Mouse (Mus musculus) cerebellum, adult 11 months (tissue): Measurements from ENCODE around the gene Slc12a4.
"Not testable (repeated sequence)": the region's sequence is repeated elsewhere in the genome, so short reads cannot be mapped to it uniquely, and the experiment has no call there.

Experiments used
- DNase-seq: peaks from one replicate; pipeline ENCODE4 v3.0.0; 2022

Slc12a4 gene

GRCm38 (mm10) chr8:105965905-105966341, at the start of gene Slc12a4:
Gene Slc12a4 (minus strand): TSS chr8:105966097.
- DNase-seq: no peak

GRCm38 (mm10) chr8:106012203-106012602, 46.3 kb upstream of the Slc12a4 start:
- not testable (repeated sequence) for DNase-seq

GRCm38 (mm10) chr8:106011643-106011986, 45.7 kb upstream of the Slc12a4 start, which contains the start of gene Ddx28:
Gene Ddx28 (minus strand): TSS chr8:106011882.
- no peak for DNase-seq

GRCm38 (mm10) chr8:106010748-106011642, 45.1 kb upstream of the Slc12a4 start:
- DNase-seq: peak; percentile 89

- not testable (repeated sequence) for DNase-seq
Observed at GRCm38 (mm10) chr8:106007891-106008290, 42.0 kb upstream of the Slc12a4 start.

- DNase-seq: no peak
Observed at GRCm38 (mm10) chr8:106007135-106007534, 41.2 kb upstream of the Slc12a4 start.

- no peak for DNase-seq
Observed at GRCm38 (mm10) chr8:106006413-106006812, 40.5 kb upstream of the Slc12a4 start.

GRCm38 (mm10) chr8:106005875-106006274, 40.0 kb upstream of the Slc12a4 start, which contains the start of gene Dpep2nb:
Gene Dpep2nb (minus strand): TSS chr8:106005975.
- DNase-seq: no peak

GRCm38 (mm10) chr8:106004538-106005207, 38.8 kb upstream of the Slc12a4 start:
- no peak for DNase-seq

GRCm38 (mm10) chr8:106001908-106002307, 36.0 kb upstream of the Slc12a4 start:
- peak; percentile 72 for DNase-seq

- no peak for DNase-seq
Observed at GRCm38 (mm10) chr8:105998971-105999370, 33.1 kb upstream of the Slc12a4 start.

- DNase-seq: no peak
Observed at GRCm38 (mm10) chr8:105996359-105996758, 30.5 kb upstream of the Slc12a4 start.

- DNase-seq: no peak
Observed at GRCm38 (mm10) chr8:105993226-105993625, 27.3 kb upstream of the Slc12a4 start.

- DNase-seq: no peak
Observed at GRCm38 (mm10) chr8:105992499-105992898, 26.6 kb upstream of the Slc12a4 start.

- DNase-seq: no peak
Observed at GRCm38 (mm10) chr8:105991546-105991945, 25.6 kb upstream of the Slc12a4 start.

- DNase-seq: peak; percentile 81
Observed at GRCm38 (mm10) chr8:105990856-105991387, 25.0 kb upstream of the Slc12a4 start, which contains the start of gene Dus2. Gene Dus2 (plus strand): TSS chr8:105991337.

GRCm38 (mm10) chr8:105988546-105988945, 22.6 kb upstream of the Slc12a4 start:
- no peak for DNase-seq

- DNase-seq: not testable (repeated sequence)
Observed at GRCm38 (mm10) chr8:105983406-105983805, 17.5 kb upstream of the Slc12a4 start.

- DNase-seq: no peak
Observed at GRCm38 (mm10) chr8:105981146-105981545, 15.2 kb upstream of the Slc12a4 start.

- DNase-seq: no peak
Observed at GRCm38 (mm10) chr8:105979325-105979724, 13.4 kb upstream of the Slc12a4 start, which contains the start of gene Dpep3. Gene Dpep3 (minus strand): TSS chr8:105979429.

- DNase-seq: no peak
Observed at GRCm38 (mm10) chr8:105975363-105975762, 9.5 kb upstream of the Slc12a4 start.

GRCm38 (mm10) chr8:105971019-105971720, 5.3 kb upstream of the Slc12a4 start:
- no peak for DNase-seq

- DNase-seq: no peak
Observed at GRCm38 (mm10) chr8:105969367-105969766, 3.5 kb upstream of the Slc12a4 start.
